Mouse (Mus musculus) MEL (cell line): ENCODE measurements at regions not wholly inside any gene's neighbourhood (a gene's known extent, or its start where the extent isn't known, plus 50 kb on each side); places are given as distances from the start of the nearest gene placed in this dataset.

Experiments used
- DNase-seq: peaks from one replicate; pipeline ENCODE4 v3.0.0; 2011; ENCODE audit warnings: low read depth, low spot score
- H3K27ac ChIP-seq: 2 replicates; pipeline ENCODE4 v1.5.1; 2012; ENCODE audit warnings: low read depth, mild to moderate bottlenecking, control low read depth, low read length, moderate library complexity; ENCODE audit not compliant: control insufficient read depth
- H3K27me3 ChIP-seq, 2 experiments: fragments of 150-350 bp in 1 of 2; sonication (generic) in 1 of 2; 2 replicates each; pipeline ENCODE4 v1.6.1; 2012; ENCODE audit warnings: low read length in 2 of 2, mild to moderate bottlenecking in 2 of 2, improper control_type of control experiment in 1 of 2, moderate library complexity in 1 of 2; ENCODE audit not compliant: insufficient read depth in 2 of 2, control insufficient read depth in 1 of 2
- H3K36me3 ChIP-seq, 2 experiments: 2 replicates each; pipeline ENCODE4 v1.6.1; 2012 to 2014; ENCODE audit warnings: low read length in 2 of 2, improper control_type of control experiment in 1 of 2, inconsistent platforms in 1 of 2, mild to moderate bottlenecking in 1 of 2; ENCODE audit not compliant: insufficient read depth in 2 of 2, control insufficient read depth in 1 of 2
- H3K4me1 ChIP-seq, 2 experiments: fragments of 150-350 bp in 1 of 2; sonication (generic) in 1 of 2; 2 replicates each; pipeline ENCODE4 v1.6.1; 2012; ENCODE audit warnings: low read length in 2 of 2, improper control_type of control experiment in 1 of 2, mild to moderate bottlenecking in 1 of 2; ENCODE audit not compliant: insufficient read depth in 2 of 2, control insufficient read depth in 1 of 2
- H3K4me3 ChIP-seq, 2 experiments: fragments of 150-350 bp in 1 of 2; sonication (generic) in 1 of 2; 2 replicates each; pipeline ENCODE4 v1.5.1; 2012; ENCODE audit warnings: low read depth in 2 of 2, low read length in 2 of 2, mild to moderate bottlenecking in 2 of 2, moderate library complexity in 2 of 2, control low read depth in 1 of 2, improper control_type of control experiment in 1 of 2; ENCODE audit not compliant: control insufficient read depth in 1 of 2, insufficient read depth in 1 of 2
- H3K79me2 ChIP-seq: 2 replicates; pipeline ENCODE4 v1.6.1; 2012; ENCODE audit warnings: mild to moderate bottlenecking, low read length, moderate library complexity; ENCODE audit not compliant: control insufficient read depth, poor library complexity, insufficient read depth
- H3K9ac ChIP-seq: 2 replicates; pipeline ENCODE4 v1.6.1; 2012; ENCODE audit warnings: low read depth, mild to moderate bottlenecking, control low read depth, low read length, moderate library complexity; ENCODE audit not compliant: control insufficient read depth, poor library complexity, severe bottlenecking
- H3K9me3 ChIP-seq: fragments of 150-350 bp; sonication (generic); replicated peaks from 2 replicates; pipeline ENCODE4 v1.6.1; 2012; ENCODE audit warnings: mild to moderate bottlenecking, low read length, improper control_type of control experiment, moderate library complexity; ENCODE audit not compliant: insufficient read depth
- CTCF ChIP-seq, 3 experiments: IDR thresholded peaks in 2 of 3; conservative IDR thresholded peaks in 1 of 3; 2 replicates each; pipeline ENCODE4 v1.5.1; 2011 to 2012; ENCODE audit warnings: low read length in 3 of 3, low read depth in 2 of 3, mild to moderate bottlenecking in 2 of 3, improper control_type of control experiment in 1 of 3, inconsistent platforms in 1 of 3, mixed read lengths in 1 of 3, moderate library complexity in 1 of 3; ENCODE audit not compliant: control insufficient read depth in 1 of 3, insufficient read depth in 1 of 3, poor library complexity in 1 of 3, severe bottlenecking in 1 of 3
- ELF1 ChIP-seq: IDR thresholded peaks from 2 replicates; pipeline ENCODE4 v1.6.1; 2014; ENCODE audit warnings: low read depth, mild to moderate bottlenecking, inconsistent platforms, low read length, improper control_type of control experiment, moderate library complexity
- EP300 ChIP-seq, 2 experiments: IDR thresholded peaks; 2 replicates each; pipeline ENCODE4 v1.6.1; 2011; ENCODE audit warnings: improper control_type of control experiment in 2 of 2, low read length in 2 of 2, low read depth in 1 of 2, mild to moderate bottlenecking in 1 of 2
- ETS1 ChIP-seq: IDR thresholded peaks from 2 replicates; pipeline ENCODE4 v1.6.1; 2012; ENCODE audit warnings: low read depth, mild to moderate bottlenecking, inconsistent platforms, low read length, improper control_type of control experiment, moderate library complexity
- GATA1 ChIP-seq: IDR thresholded peaks from 2 replicates; pipeline ENCODE4 v1.6.1; 2011; ENCODE audit warnings: low read depth, low read length, improper control_type of control experiment
- JUND ChIP-seq: IDR thresholded peaks from 2 replicates; pipeline ENCODE4 v1.6.1; 2011; ENCODE audit warnings: low read depth, mild to moderate bottlenecking, improper control_type of control experiment, low read length
- KAT2A ChIP-seq: conservative IDR thresholded peaks from 2 replicates; pipeline ENCODE4 v1.6.1; 2012; ENCODE audit warnings: low read depth, low read length, improper control_type of control experiment, inconsistent platforms
- MAFK ChIP-seq: IDR thresholded peaks from 2 replicates; pipeline ENCODE4 v1.6.1; 2011; ENCODE audit warnings: low read depth, mild to moderate bottlenecking, low read length, improper control_type of control experiment, borderline replicate concordance
- MAX ChIP-seq: IDR thresholded peaks from 2 replicates; pipeline ENCODE4 v1.6.1; 2011; ENCODE audit warnings: low read length, improper control_type of control experiment
- MEF2A ChIP-seq: IDR thresholded peaks from 2 replicates; pipeline ENCODE4 v1.6.1; 2014; ENCODE audit warnings: low read depth, mild to moderate bottlenecking, inconsistent platforms, low read length, improper control_type of control experiment; ENCODE audit not compliant: poor library complexity, insufficient replicate concordance, severe bottlenecking; ENCODE audit errors: extremely low read depth
- MXI1 ChIP-seq: IDR thresholded peaks from 2 replicates; pipeline ENCODE4 v1.6.1; 2011; ENCODE audit warnings: mild to moderate bottlenecking, low read depth, low read length, improper control_type of control experiment
- MYC ChIP-seq: IDR thresholded peaks from 2 replicates; pipeline ENCODE4 v1.6.1; 2011; ENCODE audit warnings: low read depth, mild to moderate bottlenecking, low read length, improper control_type of control experiment, moderate library complexity
- POLR2AphosphoS2 ChIP-seq: IDR thresholded peaks from 2 replicates; pipeline ENCODE4 v1.6.1; 2011; ENCODE audit warnings: low read length, improper control_type of control experiment
- POLR2AphosphoS5 ChIP-seq: IDR thresholded peaks from 2 replicates; pipeline ENCODE4 v1.6.1; 2012; ENCODE audit warnings: low read depth, borderline replicate concordance, mild to moderate bottlenecking, inconsistent platforms, low read length, moderate library complexity, mixed read lengths
- RAD21 ChIP-seq: IDR thresholded peaks from 2 replicates; pipeline ENCODE4 v1.6.1; 2011; ENCODE audit warnings: mild to moderate bottlenecking, low read depth, low read length, improper control_type of control experiment
- RCOR1 ChIP-seq: IDR thresholded peaks from 2 replicates; pipeline ENCODE4 v1.6.1; 2012; ENCODE audit warnings: low read depth, mild to moderate bottlenecking, inconsistent platforms, low read length, improper control_type of control experiment
- SIN3A ChIP-seq: IDR thresholded peaks from 2 replicates; pipeline ENCODE4 v1.6.1; 2012; ENCODE audit warnings: low read length, improper control_type of control experiment, inconsistent platforms
- TCF12 ChIP-seq: IDR thresholded peaks from 2 replicates; pipeline ENCODE4 v1.6.1; 2014; ENCODE audit warnings: low read depth, mild to moderate bottlenecking, inconsistent platforms, low read length, improper control_type of control experiment, moderate library complexity
- UBTF ChIP-seq: IDR thresholded peaks from 2 replicates; pipeline ENCODE4 v1.6.1; 2012; ENCODE audit warnings: low read depth, mild to moderate bottlenecking, inconsistent platforms, low read length, improper control_type of control experiment, moderate library complexity, borderline replicate concordance; ENCODE audit not compliant: insufficient read depth
- USF2 ChIP-seq, 2 experiments: IDR thresholded peaks; 2 replicates each; pipeline ENCODE4 v1.6.1; 2011 to 2012; ENCODE audit warnings: improper control_type of control experiment in 2 of 2, low read length in 2 of 2, borderline replicate concordance in 1 of 2, inconsistent platforms in 1 of 2, low read depth in 1 of 2, mild to moderate bottlenecking in 1 of 2; ENCODE audit not compliant: insufficient read depth in 1 of 2
- ZC3H11A ChIP-seq: IDR thresholded peaks from 2 replicates; pipeline ENCODE4 v1.6.1; 2012; ENCODE audit warnings: low read depth, mild to moderate bottlenecking, inconsistent platforms, low read length, improper control_type of control experiment
- ZKSCAN1 ChIP-seq: IDR thresholded peaks from 2 replicates; pipeline ENCODE4 v1.6.1; 2012; ENCODE audit warnings: low read depth, mild to moderate bottlenecking, inconsistent platforms, low read length, improper control_type of control experiment, moderate library complexity
- ZMIZ1 ChIP-seq: IDR thresholded peaks from 2 replicates; pipeline ENCODE4 v1.6.1; 2012; ENCODE audit warnings: low read depth, mild to moderate bottlenecking, inconsistent platforms, low read length, improper control_type of control experiment, moderate library complexity
- ZNF384 ChIP-seq: IDR thresholded peaks from 2 replicates; pipeline ENCODE4 v1.6.1; 2012; ENCODE audit warnings: low read depth, mild to moderate bottlenecking, inconsistent platforms, low read length, improper control_type of control experiment

DNA sequence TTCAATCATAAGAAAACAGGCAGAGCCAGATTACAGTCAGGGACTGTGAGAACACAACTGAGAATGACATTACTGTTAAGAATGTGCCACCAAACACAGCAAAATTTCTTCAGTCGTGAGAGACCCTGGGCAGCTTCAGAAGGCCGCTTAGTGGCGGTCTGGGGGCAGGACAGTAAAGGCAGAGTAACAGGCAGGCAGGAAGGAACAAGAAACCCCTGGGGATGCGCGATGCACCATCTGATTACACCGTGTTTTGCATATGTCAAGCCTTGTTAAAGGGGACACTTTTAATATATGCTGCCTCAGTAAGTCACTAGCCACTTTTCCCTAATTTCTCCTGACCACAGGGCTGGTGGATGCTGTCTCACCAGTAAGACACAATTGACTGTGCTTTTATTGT is 120.0 kb downstream of the Rassf10 start:
- Histone ChIP-seq H3K27ac (no peak overlapping the region), H3K9ac (no peak overlapping the region), H3K79me2 (no peaks in the 10 kb centered on the region), H3K4me3 (no peak overlapping the region), H3K27me3 (no peaks in the 10 kb centered on the region), H3K36me3 (no peaks in the 10 kb centered on the region), H3K4me1 (no peaks in the 10 kb centered on the region), H3K9me3 (no peaks in the 10 kb centered on the region)
- TF ChIP-seq POLR2AphosphoS5 (no peak), KAT2A (no peak), POLR2AphosphoS2 (no peak), SIN3A (no peak), RCOR1 (no peak), ZNF384 (no peak), ZKSCAN1 (no peak), ZMIZ1 (no peak), UBTF (no peak), MAX (no peak), MAFK (no peak), JUND (no peak), TCF12 (no peak), CTCF (IDR thresholded peaks at IDR 0.05 in 2 of 3, conservative IDR thresholded peaks at IDR 0.05 in 1 of 3; ENCODE audit: control insufficient read depth in 1 of 3, insufficient read depth in 1 of 3, low read depth in 2 of 3, low read length in 3 of 3, poor library complexity in 1 of 3, severe bottlenecking in 1 of 3) (no peak), EP300 (IDR thresholded peaks at IDR 0.05; ENCODE audit: low read depth in 1 of 2, low read length in 2 of 2) (no peak)
- no peak for DNase-seq

- TF ChIP-seq GATA1 (no peak), MEF2A (no peak), MYC (no peak), MXI1 (no peak), POLR2AphosphoS2 (no peak), ZKSCAN1 (no peak), ELF1 (no peak), MAX (no peak), ZC3H11A (no peak), SIN3A (no peak), RAD21 (no peak), UBTF (no peak), ETS1 (no peak), USF2 (IDR thresholded peaks at IDR 0.05; ENCODE audit: borderline replicate concordance in 1 of 2, insufficient read depth in 1 of 2, low read depth in 1 of 2, low read length in 2 of 2) (no peak)
- Histone ChIP-seq H3K79me2 (no peaks in the 10 kb centered on the region), H3K27ac (no peak overlapping the region), H3K9ac (no peak overlapping the region), H3K4me1 (no peaks in the 10 kb centered on the region), H3K4me3 (no peak overlapping the region), H3K27me3 (no peaks in the 10 kb centered on the region), H3K9me3 (no peaks in the 10 kb centered on the region), H3K36me3 (no peaks in the 10 kb centered on the region)
- DNase-seq: no peak
Measured at GRCm38 (mm10) chr7:113075371-113075770, 121.6 kb downstream of the Rassf10 start.
